Mouse (Mus musculus): ENCODE data around the gene Gm14305. TPM values are rescaled to one million over a fixed set of nuclear protein-coding genes. Genes with fewer than 3 reads are reported as not detected.
"Not testable (repeated sequence)": the region's sequence is repeated elsewhere in the genome, so short reads cannot be mapped to it uniquely, and the experiment has no call there.

The Gm14305 gene
- 31.1 and 36.7 TPM in 2 replicates for polyA plus RNA-seq (2015; fragmentation: Nextera tagmentation; extraction: Ambion mirVana)

- 0% methylated on average over 1 of the region's 6 CpGs for WGBS
- H3K4me3 ChIP-seq = peak within 1 kb of the TSS; percentile 47
- not testable (repeated sequence) for H3K36me3 ChIP-seq (replicated peaks); ATAC-seq (replicated peaks); H3K4me1 ChIP-seq; H3K9me3 ChIP-seq; H3K27me3 ChIP-seq (replicated peaks); H3K27ac ChIP-seq
- H3K4me2 ChIP-seq = peak within 1 kb of the TSS; percentile 42
- H3K9ac ChIP-seq = peak within 1 kb of the TSS; percentile 32; the same call in 1 of the 2 replicates
Measured at GRCm38 (mm10) chr2:176708051-176708450, at the start of gene Gm14305. Gene Gm14305 (plus strand): TSS chr2:176708328.

- H3K4me1 ChIP-seq; H3K9me3 ChIP-seq; H3K27ac ChIP-seq; H3K4me3 ChIP-seq; ATAC-seq (replicated peaks); H3K36me3 ChIP-seq (replicated peaks); H3K9ac ChIP-seq; H3K4me2 ChIP-seq; H3K27me3 ChIP-seq (replicated peaks): not testable (repeated sequence)
- no CpG with 5 or more reads among the region's 6 CpGs for WGBS
Measured at GRCm38 (mm10) chr2:176670222-176670621, 37.9 kb upstream of the Gm14305 start, which contains the start of gene Zfp973. Gene Zfp973 (plus strand): TSS chr2:176670522.

Other genes starting within 250 kb of the Gm14305 start
- 7.0 and 9.0 TPM in 2 replicates for gene Gm14434, start 221.5 kb upstream of the Gm14305 start, polyA plus RNA-seq (2015; fragmentation: Nextera tagmentation; extraction: Ambion mirVana)
- not detected in 2 replicates for gene Zfp967, start 187.3 kb upstream of the Gm14305 start, polyA plus RNA-seq (2015; fragmentation: Nextera tagmentation; extraction: Ambion mirVana)
- 20.7 and 22.4 TPM in 2 replicates for gene Gm14308, start 72.0 kb upstream of the Gm14305 start, polyA plus RNA-seq (2015; fragmentation: Nextera tagmentation; extraction: Ambion mirVana)
- gene Zfp973, start 37.8 kb upstream of the Gm14305 start, polyA plus RNA-seq (2015; fragmentation: Nextera tagmentation; extraction: Ambion mirVana) = 8.8 and 9.3 TPM in 2 replicates
- gene Gm14295, start 90.3 kb downstream of the Gm14305 start, polyA plus RNA-seq (2015; fragmentation: Nextera tagmentation; extraction: Ambion mirVana) = 7.6 and 9.3 TPM in 2 replicates
- not detected in 2 replicates for gene Gm14408, start 122.8 kb downstream of the Gm14305 start, polyA plus RNA-seq (2015; fragmentation: Nextera tagmentation; extraction: Ambion mirVana)
- 7.7 and 17.2 TPM in 2 replicates for gene Gm14296, start 219.5 kb downstream of the Gm14305 start, polyA plus RNA-seq (2015; fragmentation: Nextera tagmentation; extraction: Ambion mirVana)

Data from midbrain, embryonic 15.5 days (tissue).